Mouse (Mus musculus): ENCODE measurements around the gene Cct2. TPM values are rescaled to one million over a fixed set of nuclear protein-coding genes. Genes with fewer than 3 reads are reported as not detected.

Gene Cct2
- polyA plus RNA-seq, 1 experiment from 2014 or later, result 201 TPM

GRCm38 (mm10) chr10:117097116-117097698 is 33.6 kb upstream of the Cct2 start:
- Histone ChIP-seq H3K27me3 (ENCODE audit: control insufficient read depth, insufficient read depth, low read length) (no peaks in the 10 kb centered on the region), H3K4me3 (replicated peaks; ENCODE audit: low read length) (no peak overlapping the region), H3K4me1 (ENCODE audit: control insufficient read depth, insufficient read depth, low read length) (peaks cover 11% of the 10 kb centered on the region), H3K36me3 (ENCODE audit: control insufficient read depth, insufficient read depth, low read length) (no peaks in the 10 kb centered on the region), H3K27ac (ENCODE audit: low read length) (no peak overlapping the region), H3K9me3 (replicated peaks; ENCODE audit: control insufficient read depth, low read length) (no peaks in the 10 kb centered on the region), H3K4me2 (ENCODE audit: low read depth, low read length) (no peak overlapping the region), H3K9ac (ENCODE audit: low read length) (no peak overlapping the region)
- 74% methylated on average over 2 of the region's 2 CpGs for WGBS
- ATAC-seq (ENCODE audit: insufficient read depth, low FRiP score), result no peak

- Histone ChIP-seq H3K4me1 (ENCODE audit: control insufficient read depth, insufficient read depth, low read length) (peaks cover 11% of the 10 kb centered on the region), H3K9ac (ENCODE audit: low read length) (no peak overlapping the region), H3K4me3 (replicated peaks; ENCODE audit: low read length) (no peak overlapping the region), H3K27me3 (ENCODE audit: control insufficient read depth, insufficient read depth, low read length) (no peaks in the 10 kb centered on the region), H3K36me3 (ENCODE audit: control insufficient read depth, insufficient read depth, low read length) (no peaks in the 10 kb centered on the region), H3K4me2 (ENCODE audit: low read depth, low read length) (no peak overlapping the region), H3K9me3 (replicated peaks; ENCODE audit: control insufficient read depth, low read length) (no peaks in the 10 kb centered on the region), H3K27ac (ENCODE audit: low read length) (no peak overlapping the region)
- ATAC-seq (ENCODE audit: insufficient read depth, low FRiP score), result no peak
- 88% methylated on average over 6 of the region's 6 CpGs for WGBS
These were observed 32.5 kb upstream of the Cct2 start for GRCm38 (mm10) chr10:117096096-117096495.

- H3K4me3 ChIP-seq (replicated peaks; ENCODE audit: low read length), result no peak overlapping the region
- peak; percentile 79 for ATAC-seq (ENCODE audit: insufficient read depth, low FRiP score)
- no peak overlapping the region for H3K4me2 ChIP-seq (ENCODE audit: low read depth, low read length)
- peaks cover 11% of the 10 kb centered on the region for H3K4me1 ChIP-seq (ENCODE audit: control insufficient read depth, insufficient read depth, low read length)
- 0 out of 2 replicates have a peak overlapping the region, but pooled peaks have one; percentile 9 for H3K27ac ChIP-seq (ENCODE audit: low read length)
- WGBS, result 40% methylated on average over 15 of the region's 15 CpGs
- H3K9me3 ChIP-seq (replicated peaks; ENCODE audit: control insufficient read depth, low read length), result no peaks in the 10 kb centered on the region
- H3K9ac ChIP-seq (ENCODE audit: low read length), result no peak overlapping the region
- H3K36me3 ChIP-seq (ENCODE audit: control insufficient read depth, insufficient read depth, low read length), result no peaks in the 10 kb centered on the region
- no peaks in the 10 kb centered on the region for H3K27me3 ChIP-seq (ENCODE audit: control insufficient read depth, insufficient read depth, low read length)
These were observed 31.1 kb upstream of the Cct2 start for GRCm38 (mm10) chr10:117094504-117095329.

- WGBS, result 61% methylated on average over 4 of the region's 4 CpGs
- H3K9ac ChIP-seq (ENCODE audit: low read length), result no peak overlapping the region
- no peak overlapping the region for H3K27ac ChIP-seq (ENCODE audit: low read length)
- no peaks in the 10 kb centered on the region; the same call in 1 of the 2 replicates for H3K36me3 ChIP-seq (ENCODE audit: control insufficient read depth, insufficient read depth, low read length)
- no peak for ATAC-seq (ENCODE audit: insufficient read depth, low FRiP score)
- H3K4me1 ChIP-seq (ENCODE audit: control insufficient read depth, insufficient read depth, low read length), result peaks cover 5% of the 10 kb centered on the region; the same call in 1 of the 2 replicates
- H3K4me3 ChIP-seq (replicated peaks; ENCODE audit: low read length), result no peak overlapping the region
- no peaks in the 10 kb centered on the region for H3K27me3 ChIP-seq (ENCODE audit: control insufficient read depth, insufficient read depth, low read length)
- no peak overlapping the region for H3K4me2 ChIP-seq (ENCODE audit: low read depth, low read length)
- H3K9me3 ChIP-seq (replicated peaks; ENCODE audit: control insufficient read depth, low read length), result no peaks in the 10 kb centered on the region
These were observed 26.0 kb upstream of the Cct2 start for GRCm38 (mm10) chr10:117089628-117090027.

GRCm38 (mm10) chr10:117081914-117082359 is 18.3 kb upstream of the Cct2 start:
- H3K4me2 ChIP-seq (ENCODE audit: low read depth, low read length), result no peak overlapping the region
- ATAC-seq (ENCODE audit: insufficient read depth, low FRiP score), result no peak
- no peak overlapping the region for H3K27ac ChIP-seq (ENCODE audit: low read length)
- no peak overlapping the region for H3K4me3 ChIP-seq (replicated peaks; ENCODE audit: low read length)
- H3K36me3 ChIP-seq (ENCODE audit: control insufficient read depth, insufficient read depth, low read length), result peaks cover 6% of the 10 kb centered on the region
- H3K4me1 ChIP-seq (ENCODE audit: control insufficient read depth, insufficient read depth, low read length), result no peaks in the 10 kb centered on the region
- H3K27me3 ChIP-seq (ENCODE audit: control insufficient read depth, insufficient read depth, low read length), result no peaks in the 10 kb centered on the region
- 73% methylated on average over 2 of the region's 2 CpGs for WGBS
- no peaks in the 10 kb centered on the region for H3K9me3 ChIP-seq (replicated peaks; ENCODE audit: control insufficient read depth, low read length)
- H3K9ac ChIP-seq (ENCODE audit: low read length), result no peak overlapping the region

GRCm38 (mm10) chr10:117081326-117081725 is 17.7 kb upstream of the Cct2 start:
- H3K9ac ChIP-seq (ENCODE audit: low read length), result no peak overlapping the region
- no peak overlapping the region for H3K4me2 ChIP-seq (ENCODE audit: low read depth, low read length)
- H3K36me3 ChIP-seq (ENCODE audit: control insufficient read depth, insufficient read depth, low read length), result peaks cover 12% of the 10 kb centered on the region
- H3K4me3 ChIP-seq (replicated peaks; ENCODE audit: low read length), result no peak overlapping the region
- H3K4me1 ChIP-seq (ENCODE audit: control insufficient read depth, insufficient read depth, low read length), result no peaks in the 10 kb centered on the region
- ATAC-seq (ENCODE audit: insufficient read depth, low FRiP score), result no peak
- no peaks in the 10 kb centered on the region for H3K27me3 ChIP-seq (ENCODE audit: control insufficient read depth, insufficient read depth, low read length)
- 77% methylated on average over 4 of the region's 4 CpGs for WGBS
- H3K27ac ChIP-seq (ENCODE audit: low read length), result no peak overlapping the region
- H3K9me3 ChIP-seq (replicated peaks; ENCODE audit: control insufficient read depth, low read length), result no peaks in the 10 kb centered on the region

- no peaks in the 10 kb centered on the region for H3K4me1 ChIP-seq (ENCODE audit: control insufficient read depth, insufficient read depth, low read length)
- peaks cover 28% of the 10 kb centered on the region for H3K36me3 ChIP-seq (ENCODE audit: control insufficient read depth, insufficient read depth, low read length)
- no peaks in the 10 kb centered on the region for H3K27me3 ChIP-seq (ENCODE audit: control insufficient read depth, insufficient read depth, low read length)
- no peak overlapping the region for H3K4me3 ChIP-seq (replicated peaks; ENCODE audit: low read length)
- ATAC-seq (ENCODE audit: insufficient read depth, low FRiP score), result 0 out of 2 replicates have a peak, but pooled peaks have one; percentile 25
- no peak overlapping the region for H3K9ac ChIP-seq (ENCODE audit: low read length)
- no peak overlapping the region for H3K4me2 ChIP-seq (ENCODE audit: low read depth, low read length)
- H3K9me3 ChIP-seq (replicated peaks; ENCODE audit: control insufficient read depth, low read length), result no peaks in the 10 kb centered on the region
- no peak overlapping the region for H3K27ac ChIP-seq (ENCODE audit: low read length)
- WGBS, result 68% methylated on average over 6 of the region's 6 CpGs
These were observed 14.7 kb upstream of the Cct2 start for GRCm38 (mm10) chr10:117078284-117078683.

- H3K9ac ChIP-seq (ENCODE audit: low read length), result no peak overlapping the region
- H3K4me1 ChIP-seq (ENCODE audit: control insufficient read depth, insufficient read depth, low read length), result no peaks in the 10 kb centered on the region
- H3K36me3 ChIP-seq (ENCODE audit: control insufficient read depth, insufficient read depth, low read length), result peaks cover 39% of the 10 kb centered on the region
- no peak overlapping the region for H3K4me2 ChIP-seq (ENCODE audit: low read depth, low read length)
- 82% methylated on average over 7 of the region's 7 CpGs for WGBS
- no peaks in the 10 kb centered on the region for H3K27me3 ChIP-seq (ENCODE audit: control insufficient read depth, insufficient read depth, low read length)
- no peak overlapping the region for H3K4me3 ChIP-seq (replicated peaks; ENCODE audit: low read length)
- no peak for ATAC-seq (ENCODE audit: insufficient read depth, low FRiP score)
- H3K9me3 ChIP-seq (replicated peaks; ENCODE audit: control insufficient read depth, low read length), result no peaks in the 10 kb centered on the region
- no peak overlapping the region for H3K27ac ChIP-seq (ENCODE audit: low read length)
These were observed 9.6 kb upstream of the Cct2 start for GRCm38 (mm10) chr10:117073176-117073575.

- H3K36me3 ChIP-seq (ENCODE audit: control insufficient read depth, insufficient read depth, low read length), result peaks cover 39% of the 10 kb centered on the region
- H3K4me1 ChIP-seq (ENCODE audit: control insufficient read depth, insufficient read depth, low read length), result no peaks in the 10 kb centered on the region
These were observed 8.7 kb upstream of the Cct2 start for GRCm38 (mm10) chr10:117072191-117072888.

More at GRCm38 (mm10) chr10:117072191-117072888, 8.7 kb upstream of the Cct2 start:
- Histone ChIP-seq H3K27ac (ENCODE audit: low read length) (no peak overlapping the region), H3K9me3 (replicated peaks; ENCODE audit: control insufficient read depth, low read length) (no peaks in the 10 kb centered on the region), H3K27me3 (ENCODE audit: control insufficient read depth, insufficient read depth, low read length) (no peaks in the 10 kb centered on the region), H3K4me3 (replicated peaks; ENCODE audit: low read length) (no peak overlapping the region), H3K4me2 (ENCODE audit: low read depth, low read length) (no peak overlapping the region), H3K9ac (ENCODE audit: low read length) (no peak overlapping the region)
- WGBS, result 88% methylated on average over 18 of the region's 18 CpGs
- ATAC-seq (ENCODE audit: insufficient read depth, low FRiP score), result no peak

Measured in stomach, embryonic 16.5 days (tissue).